Mouse (Mus musculus) embryonic fibroblast, embryonic 13.5 days (primary cell): ENCODE data around the gene Diaph2.

ENCODE experiments used
- CTCF ChIP-seq: IDR thresholded peaks from 2 replicates; pipeline ENCODE4 v1.5.1; 2011; ENCODE audit warnings: mild to moderate bottlenecking, control low read depth, low read length, moderate library complexity, borderline replicate concordance; ENCODE audit not compliant: insufficient read depth
- POLR2A ChIP-seq: IDR thresholded peaks from 2 replicates; pipeline ENCODE4 v1.6.1; 2011; ENCODE audit warnings: low read depth, mild to moderate bottlenecking, control low read depth, low read length, moderate library complexity

DNA sequence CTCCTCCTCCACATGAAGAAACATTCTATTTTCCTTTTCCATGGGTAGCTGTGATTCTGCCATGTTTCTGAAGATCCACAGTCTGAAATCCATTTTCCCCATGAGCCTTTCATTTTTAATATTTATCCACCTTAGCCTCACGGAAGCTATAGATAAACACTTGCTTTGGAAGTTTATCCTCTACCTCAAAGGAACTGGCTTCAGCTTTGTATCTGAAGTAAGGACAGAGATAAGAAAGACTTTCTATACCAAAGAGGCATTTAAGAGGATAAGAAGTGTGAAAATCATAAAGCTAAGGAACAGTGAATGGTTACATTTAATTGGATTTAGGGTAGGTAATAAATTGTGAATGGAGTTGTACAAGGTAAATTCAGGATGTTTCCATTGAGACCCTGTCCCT is 480.5 kb downstream of the Diaph2 start:
- TF ChIP-seq CTCF (no peak), POLR2A (no peak)
